Mouse (Mus musculus): Measurements from ENCODE around the gene Hpcal1. TPM values are rescaled to one million over a fixed set of nuclear protein-coding genes. Genes with fewer than 3 reads are reported as not detected.
A peak's percentile ranks its signal among the peaks of the same experiment; 100 is the strongest.

Gene Hpcal1
- polyA plus RNA-seq, 1 experiment, result 544 TPM

DNA sequence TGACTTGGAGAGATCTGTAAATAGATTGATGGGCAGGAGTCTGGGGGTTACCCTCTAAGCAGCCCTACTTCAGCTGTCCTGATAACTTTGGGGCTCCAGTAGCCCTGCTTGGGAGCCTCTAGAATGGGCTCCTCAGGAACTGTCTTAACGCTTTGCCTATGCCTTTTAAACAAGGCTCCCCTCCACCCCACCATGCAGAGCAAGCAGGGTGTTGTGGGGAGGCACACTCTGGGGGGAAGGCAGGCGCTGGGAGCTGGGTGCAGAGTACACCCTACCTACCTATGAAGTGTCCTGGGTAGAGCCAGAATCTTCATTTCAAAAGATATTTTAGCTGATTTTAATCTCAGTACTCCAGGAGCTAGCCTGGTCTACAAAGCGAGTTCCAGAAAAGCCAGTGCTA lies 47.2 kb downstream of the Hpcal1 start:
- H3K4me1 ChIP-seq (ENCODE audit: control insufficient read depth, insufficient read depth, low read length), result peaks cover 48% of the 10 kb centered on the region
- 98% methylated on average over 3 of the region's 3 CpGs for WGBS
- H3K27ac ChIP-seq (ENCODE audit: insufficient read depth, low read length), result no peak overlapping the region
- no peaks in the 10 kb centered on the region for H3K27me3 ChIP-seq (ENCODE audit: control insufficient read depth, insufficient read depth, low read length)
- no peak overlapping the region for H3K4me3 ChIP-seq (replicated peaks; ENCODE audit: insufficient read depth, low read depth, low read length)
- TF ChIP-seq CTCF (IDR thresholded peaks at IDR 0.05; ENCODE audit: borderline replicate concordance, insufficient read depth, low read depth, low read length) (no peak), POLR2A (IDR thresholded peaks at IDR 0.05; ENCODE audit: borderline replicate concordance, insufficient read depth, low read length) (no peak)
- no peak for DNase-seq

DNA sequence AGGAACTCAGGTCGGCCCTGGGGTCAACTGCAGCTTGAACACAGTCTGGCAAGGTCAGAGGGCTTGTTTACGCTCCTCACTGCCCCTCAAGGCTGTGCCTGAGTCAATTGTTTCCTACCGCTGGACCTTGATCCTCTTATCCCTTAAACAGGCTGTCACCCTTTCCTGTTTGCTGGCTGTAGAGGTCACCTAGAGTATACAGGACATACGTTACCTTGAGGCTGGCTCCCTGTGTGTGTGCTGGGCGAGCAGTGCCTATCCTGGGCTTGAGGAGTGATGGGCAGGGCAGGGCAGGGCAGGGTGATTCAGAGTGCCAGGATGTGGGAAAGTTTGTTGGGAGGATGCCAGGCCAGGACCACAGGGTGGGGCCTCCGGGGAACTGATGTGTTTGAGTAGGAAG lies 47.8 kb downstream of the Hpcal1 start:
- no peak for TF ChIP-seq POLR2A (IDR thresholded peaks at IDR 0.05; ENCODE audit: borderline replicate concordance, insufficient read depth, low read length)
- TF ChIP-seq CTCF (IDR thresholded peaks at IDR 0.05; ENCODE audit: borderline replicate concordance, insufficient read depth, low read depth, low read length), result no peak
- WGBS, result 71% methylated on average over 6 of the region's 6 CpGs
- no peaks in the 10 kb centered on the region for H3K27me3 ChIP-seq (ENCODE audit: control insufficient read depth, insufficient read depth, low read length)

DNA sequence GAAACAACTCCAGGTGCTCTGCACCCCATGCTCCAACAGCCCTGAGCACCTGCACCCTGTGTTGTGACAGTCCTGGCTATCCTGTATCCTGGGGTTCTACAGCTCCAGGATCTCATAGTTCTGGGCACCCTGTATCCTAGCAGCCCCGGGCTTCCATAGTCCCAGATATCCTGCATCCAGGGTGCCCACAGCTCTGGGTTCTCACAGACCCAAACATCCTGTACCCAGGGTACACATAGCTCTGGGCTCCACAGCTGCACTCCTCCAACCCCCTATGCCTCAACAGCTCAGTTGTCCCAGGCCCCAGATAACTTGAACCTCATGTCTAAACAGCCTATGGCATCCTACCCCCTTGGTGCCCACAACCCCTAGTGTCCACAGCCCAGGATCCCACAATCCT lies 49.6 kb downstream of the Hpcal1 start:
- Histone ChIP-seq H3K27me3 (ENCODE audit: control insufficient read depth, insufficient read depth, low read length) (no peaks in the 10 kb centered on the region), H3K4me3 (replicated peaks; ENCODE audit: insufficient read depth, low read depth, low read length) (no peak overlapping the region), H3K4me1 (ENCODE audit: control insufficient read depth, insufficient read depth, low read length) (peaks cover 50% of the 10 kb centered on the region), H3K27ac (ENCODE audit: insufficient read depth, low read length) (no peak overlapping the region)
- no peak for DNase-seq
- 90% methylated on average over 1 of the region's 1 CpGs for WGBS
- no peak for TF ChIP-seq POLR2A (IDR thresholded peaks at IDR 0.05; ENCODE audit: borderline replicate concordance, insufficient read depth, low read length)
- no peak for TF ChIP-seq CTCF (IDR thresholded peaks at IDR 0.05; ENCODE audit: borderline replicate concordance, insufficient read depth, low read depth, low read length)

More for the DNA sequence above, 47.8 kb downstream of the Hpcal1 start:
- no peak overlapping the region for H3K4me3 ChIP-seq (replicated peaks; ENCODE audit: insufficient read depth, low read depth, low read length)
- DNase-seq, result no peak
- no peak overlapping the region for H3K27ac ChIP-seq (ENCODE audit: insufficient read depth, low read length)
- H3K4me1 ChIP-seq (ENCODE audit: control insufficient read depth, insufficient read depth, low read length), result peaks cover 48% of the 10 kb centered on the region

DNA sequence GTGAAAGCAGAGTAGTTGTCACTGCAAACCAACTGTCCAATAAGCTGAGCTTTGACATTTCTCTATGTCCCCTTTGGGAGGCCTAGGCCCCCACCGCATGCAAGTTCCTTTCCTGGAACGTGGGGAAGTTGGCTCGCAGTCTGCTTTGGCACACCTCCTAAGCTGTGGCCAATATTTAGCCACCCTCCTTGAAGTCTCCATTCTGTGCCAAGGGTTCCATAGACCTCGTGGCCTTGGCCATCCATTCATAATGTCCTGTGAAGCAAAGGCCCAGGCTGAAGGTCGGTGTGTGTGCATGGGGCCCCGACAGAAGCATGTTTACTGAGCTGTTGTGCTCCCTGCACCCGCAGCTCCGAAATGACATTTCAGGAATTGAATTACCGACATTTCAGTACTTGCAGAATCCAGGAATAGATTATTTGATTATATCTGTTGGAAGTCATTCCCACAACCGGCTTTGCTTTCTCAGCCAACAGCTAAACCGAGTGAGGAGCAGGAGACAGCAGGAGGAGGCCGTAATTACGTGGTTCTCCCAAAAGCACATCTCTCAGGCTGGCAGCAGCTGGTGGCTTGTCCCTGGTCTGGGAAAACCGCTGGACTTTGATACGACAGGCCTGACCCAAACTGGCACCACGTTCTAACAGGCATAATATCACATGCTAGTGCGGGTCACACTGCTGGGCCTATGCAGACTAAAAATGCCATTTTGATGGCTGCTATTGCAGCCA lies 51.1 kb downstream of the Hpcal1 start:
- no peaks in the 10 kb centered on the region for H3K27me3 ChIP-seq (ENCODE audit: control insufficient read depth, insufficient read depth, low read length)
- WGBS, result 30% methylated on average over 17 of the region's 17 CpGs
- H3K27ac ChIP-seq (ENCODE audit: insufficient read depth, low read length), result no peak overlapping the region
- TF ChIP-seq POLR2A (IDR thresholded peaks at IDR 0.05; ENCODE audit: borderline replicate concordance, insufficient read depth, low read length), result no peak
- peaks cover 63% of the 10 kb centered on the region for H3K4me1 ChIP-seq (ENCODE audit: control insufficient read depth, insufficient read depth, low read length)
- H3K4me3 ChIP-seq (replicated peaks; ENCODE audit: insufficient read depth, low read depth, low read length), result no peak overlapping the region
- peak; percentile 69 to 78 for DNase-seq

DNA sequence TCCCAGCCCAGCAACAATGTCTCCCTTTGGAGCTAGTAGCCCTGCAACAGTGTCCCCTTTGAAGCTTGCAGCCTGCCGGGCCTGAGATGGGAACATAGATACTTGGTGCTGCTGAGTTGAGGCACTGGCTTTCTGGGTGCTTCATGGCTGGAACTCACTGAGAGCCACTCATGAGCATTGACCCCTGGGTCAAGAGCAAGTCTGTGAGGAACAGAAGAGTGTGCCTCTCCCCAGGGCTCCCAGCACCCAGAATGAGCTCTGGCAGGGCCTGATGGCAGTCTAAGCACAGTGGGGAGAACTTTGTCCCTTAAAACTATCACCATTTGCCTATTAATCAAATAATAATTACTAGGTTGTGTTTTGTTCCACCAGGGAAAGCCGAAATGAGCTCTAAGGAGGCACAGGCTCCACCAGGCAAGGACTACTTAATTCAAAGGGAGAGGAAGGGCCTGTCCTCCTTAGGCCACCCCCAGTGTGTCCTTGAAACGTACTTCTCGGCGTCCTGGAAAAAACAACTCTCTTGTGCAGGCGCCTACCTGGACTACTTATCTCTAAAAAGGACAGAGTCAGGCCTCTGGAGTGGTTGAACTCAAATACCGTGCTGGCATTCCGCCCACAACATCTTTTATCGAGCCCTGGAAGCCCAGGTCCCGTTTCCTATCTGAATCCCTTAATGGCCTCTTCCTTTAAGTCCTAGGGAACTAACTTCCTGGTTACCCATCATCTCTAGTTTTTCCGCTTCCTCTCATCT lies 52.1 kb downstream of the Hpcal1 start:
- no peak for DNase-seq
- 91% methylated on average over 11 of the region's 11 CpGs for WGBS
- Histone ChIP-seq H3K27me3 (ENCODE audit: control insufficient read depth, insufficient read depth, low read length) (no peaks in the 10 kb centered on the region), H3K4me3 (replicated peaks; ENCODE audit: insufficient read depth, low read depth, low read length) (no peak overlapping the region), H3K27ac (ENCODE audit: insufficient read depth, low read length) (no peak overlapping the region), H3K4me1 (ENCODE audit: control insufficient read depth, insufficient read depth, low read length) (peaks cover 70% of the 10 kb centered on the region)
- no peak for TF ChIP-seq CTCF (IDR thresholded peaks at IDR 0.05; ENCODE audit: borderline replicate concordance, insufficient read depth, low read depth, low read length)
- no peak for TF ChIP-seq POLR2A (IDR thresholded peaks at IDR 0.05; ENCODE audit: borderline replicate concordance, insufficient read depth, low read length)

DNA sequence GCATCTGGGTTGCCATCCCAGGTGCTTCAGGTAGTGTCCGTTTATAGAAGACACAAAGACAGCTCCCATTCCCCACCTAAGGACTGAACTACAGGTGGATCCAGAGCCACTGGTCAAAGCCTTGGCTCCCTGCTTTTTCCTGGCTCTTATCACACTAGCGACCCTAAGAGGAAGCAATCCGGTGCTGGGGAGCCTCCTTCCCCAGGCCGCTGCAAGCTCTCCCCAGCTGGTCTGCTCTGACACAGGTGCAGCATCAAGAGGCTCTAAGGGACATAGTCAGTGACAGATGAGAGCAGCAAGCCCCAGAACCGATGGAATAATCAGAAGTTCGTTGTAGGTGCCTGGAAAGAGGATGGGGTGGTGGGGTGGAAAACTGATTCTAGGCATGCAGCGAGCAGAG lies 54.8 kb downstream of the Hpcal1 start:
- Histone ChIP-seq H3K27ac (ENCODE audit: insufficient read depth, low read length) (no peak overlapping the region), H3K4me1 (ENCODE audit: control insufficient read depth, insufficient read depth, low read length) (peaks cover 60% of the 10 kb centered on the region), H3K4me3 (replicated peaks; ENCODE audit: insufficient read depth, low read depth, low read length) (no peak overlapping the region), H3K27me3 (ENCODE audit: control insufficient read depth, insufficient read depth, low read length) (no peaks in the 10 kb centered on the region)
- TF ChIP-seq POLR2A (IDR thresholded peaks at IDR 0.05; ENCODE audit: borderline replicate concordance, insufficient read depth, low read length) (no peak), CTCF (IDR thresholded peaks at IDR 0.05; ENCODE audit: borderline replicate concordance, insufficient read depth, low read depth, low read length) (no peak)
- WGBS, result 69% methylated on average over 7 of the region's 7 CpGs
- DNase-seq, result peak in 1 of 2 experiments; percentile 25

DNA sequence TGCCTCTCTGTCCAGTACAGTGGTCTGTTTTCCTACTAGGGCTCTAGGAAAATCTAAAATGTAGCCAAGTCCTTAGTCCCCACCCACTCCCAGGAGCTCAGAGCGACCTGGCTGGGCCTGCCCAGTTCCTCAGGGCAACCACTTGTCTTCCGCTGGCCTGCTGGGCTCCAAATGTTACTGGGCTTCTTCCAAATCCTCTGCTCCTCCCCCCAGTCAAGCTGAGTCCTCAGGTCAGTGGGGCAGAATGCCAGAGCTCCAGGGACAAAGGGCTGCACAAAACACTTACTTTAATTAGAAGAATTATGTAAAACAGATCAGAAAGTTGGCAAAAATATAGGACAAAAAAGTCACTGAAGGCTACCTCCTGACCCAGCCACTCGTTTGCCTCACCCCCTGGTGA lies 56.1 kb downstream of the Hpcal1 start:
- Histone ChIP-seq H3K4me1 (ENCODE audit: control insufficient read depth, insufficient read depth, low read length) (peaks cover 62% of the 10 kb centered on the region), H3K27ac (ENCODE audit: insufficient read depth, low read length) (peak overlapping the region; percentile 41), H3K27me3 (ENCODE audit: control insufficient read depth, insufficient read depth, low read length) (no peaks in the 10 kb centered on the region), H3K4me3 (replicated peaks; ENCODE audit: insufficient read depth, low read depth, low read length) (no peak overlapping the region)
- TF ChIP-seq CTCF (IDR thresholded peaks at IDR 0.05; ENCODE audit: borderline replicate concordance, insufficient read depth, low read depth, low read length) (no peak), POLR2A (IDR thresholded peaks at IDR 0.05; ENCODE audit: borderline replicate concordance, insufficient read depth, low read length) (no peak)
- 2% methylated on average over 3 of the region's 3 CpGs for WGBS
- DNase-seq, result peak; percentile 95 to 98

All from cerebellum, adult 2 months (tissue).